8 mouse cellular contexts compared by ENCODE assay signal in genomic region chr3:133271887-133272286, GRCm38 (mm10). TPM values are rescaled to one million over a fixed set of nuclear protein-coding genes. Genes with fewer than 3 reads are reported as not detected.
DNase-seq lines count a peak whose midpoint lies in the region; ATAC-seq and TF ChIP-seq lines count a peak whose summit lies in the region.

No protein-coding gene starts in this region.

- no peak overlapping the region for H3K4me3 ChIP-seq in liver, adult 2 months (ENCODE audit: insufficient read depth, low read depth, low read length)
- H3K4me3 ChIP-seq in liver, embryonic 11.5 days (ENCODE audit: low read depth, low read length) = no peak overlapping the region
- H3K4me3 ChIP-seq in kidney, postnatal 0 days (replicated peaks; ENCODE audit: low read depth, low read length) = no peak overlapping the region
- no peak overlapping the region for H3K4me3 ChIP-seq in limb, embryonic 14.5 days (replicated peaks; ENCODE audit: low read length)

- H3K4me1 ChIP-seq in liver, adult 2 months (ENCODE audit: control insufficient read depth, insufficient read depth, low read length) = no peaks in the 10 kb centered on the region
- H3K4me1 ChIP-seq in liver, embryonic 11.5 days (replicated peaks; ENCODE audit: control insufficient read depth, insufficient read depth, low read length) = no peaks in the 10 kb centered on the region
- H3K4me1 ChIP-seq in kidney, postnatal 0 days (replicated peaks; ENCODE audit: insufficient read depth, low read length) = no peaks in the 10 kb centered on the region
- H3K4me1 ChIP-seq in limb, embryonic 14.5 days (ENCODE audit: control insufficient read depth, insufficient read depth, low read length) = no peaks in the 10 kb centered on the region

- H3K36me3 ChIP-seq in liver, adult 2 months (ENCODE audit: control insufficient read depth, insufficient read depth, low read length) = no peaks in the 10 kb centered on the region
- no peaks in the 10 kb centered on the region for H3K36me3 ChIP-seq in liver, embryonic 11.5 days (ENCODE audit: control insufficient read depth, insufficient read depth, low read length)
- no peaks in the 10 kb centered on the region for H3K36me3 ChIP-seq in kidney, postnatal 0 days (ENCODE audit: insufficient read depth, low read length)
- no peaks in the 10 kb centered on the region for H3K36me3 ChIP-seq in limb, embryonic 14.5 days (ENCODE audit: control insufficient read depth, insufficient read depth, low read length)

- H3K79me2 ChIP-seq in liver, adult 2 months (ENCODE audit: control insufficient read depth, insufficient read depth, low read length) = no peaks in the 10 kb centered on the region

- WGBS in liver, adult 2 months = 9% methylated on average over 3 of the region's 3 CpGs
- 10% methylated on average over 3 of the region's 3 CpGs for WGBS in liver, embryonic 11.5 days
- 15% methylated on average over 3 of the region's 3 CpGs for WGBS in kidney, postnatal 0 days
- WGBS in limb, embryonic 14.5 days = 22% methylated on average over 3 of the region's 3 CpGs

- ATAC-seq in liver, embryonic 11.5 days (replicated peaks; ENCODE audit: low FRiP score) = no peak; the same call in 1 of the 2 replicates
- ATAC-seq in kidney, postnatal 0 days (replicated peaks; ENCODE audit: low FRiP score, low read depth) = no peak
- ATAC-seq in limb, embryonic 14.5 days (ENCODE audit: low FRiP score, low read depth) = no peak
- ATAC-seq in erythroblast, adult 5-6 weeks (replicated peaks; ENCODE audit: low FRiP score, poor library complexity, severe bottlenecking) = no peak

- no peak overlapping the region for H3K4me2 ChIP-seq in liver, embryonic 11.5 days
- no peak overlapping the region for H3K4me2 ChIP-seq in kidney, postnatal 0 days (ENCODE audit: low read length)
- H3K4me2 ChIP-seq in limb, embryonic 14.5 days (replicated peaks; ENCODE audit: low read depth, low read length, severe bottlenecking) = no peak overlapping the region

- H3K27ac ChIP-seq in liver, adult 2 months (replicated peaks; ENCODE audit: insufficient read depth, low read depth, low read length) = no peak overlapping the region
- no peak overlapping the region for H3K27ac ChIP-seq in liver, embryonic 11.5 days (ENCODE audit: low read depth, low read length)
- H3K27ac ChIP-seq in kidney, postnatal 0 days = no peak overlapping the region
- no peak overlapping the region for H3K27ac ChIP-seq in limb, embryonic 14.5 days (replicated peaks; ENCODE audit: low read depth, low read length)

- H3K27me3 ChIP-seq in liver, adult 2 months (ENCODE audit: control insufficient read depth, insufficient read depth, low read length) = no peaks in the 10 kb centered on the region
- no peaks in the 10 kb centered on the region for H3K27me3 ChIP-seq in liver, embryonic 11.5 days (replicated peaks; ENCODE audit: control insufficient read depth, insufficient read depth, low read length)
- no peaks in the 10 kb centered on the region for H3K27me3 ChIP-seq in kidney, postnatal 0 days (ENCODE audit: insufficient read depth, low read length)
- no peaks in the 10 kb centered on the region for H3K27me3 ChIP-seq in limb, embryonic 14.5 days (ENCODE audit: control insufficient read depth, insufficient read depth, low read length)

- TF ChIP-seq POLR2A in liver, adult 2 months (IDR thresholded peaks at IDR 0.05; ENCODE audit: extremely low read depth, insufficient read depth, low read length) = no peak
- no peak for TF ChIP-seq POLR2A in limb, embryonic 14.5 days (IDR thresholded peaks at IDR 0.05; ENCODE audit: borderline replicate concordance, extremely low read depth, insufficient read depth, insufficient read length)

- H3K9me3 ChIP-seq in liver, embryonic 11.5 days (ENCODE audit: control insufficient read depth, low read length) = no peaks in the 10 kb centered on the region
- H3K9me3 ChIP-seq in kidney, postnatal 0 days (replicated peaks; ENCODE audit: low read length) = no peaks in the 10 kb centered on the region
- peaks cover 4% of the 10 kb centered on the region; the same call in 1 of the 2 replicates for H3K9me3 ChIP-seq in limb, embryonic 14.5 days (ENCODE audit: control insufficient read depth, low read length)

- no peak overlapping the region for H3K9ac ChIP-seq in liver, adult 2 months (ENCODE audit: low read depth, low read length)
- H3K9ac ChIP-seq in liver, embryonic 11.5 days (ENCODE audit: low read depth, low read length) = no peak overlapping the region
- H3K9ac ChIP-seq in kidney, postnatal 0 days (ENCODE audit: low read depth, low read length) = no peak overlapping the region
- H3K9ac ChIP-seq in limb, embryonic 14.5 days (ENCODE audit: low read depth, low read length, severe bottlenecking) = no peak overlapping the region

- DNase-seq in liver, adult 2 months (ENCODE audit: extremely low read depth, low read depth, low spot score) = peak; percentile 21
- no peak for DNase-seq in liver, embryonic 11.5 days (ENCODE audit: low spot score)
- peak; percentile 72 to 76 for DNase-seq in adrenal gland, adult 18-20 months (ENCODE audit: low spot score in 2 of 2)
- peak; percentile 56 for DNase-seq in embryo, embryonic 11.5 days (ENCODE audit: low read depth, low spot score)
- peak; percentile 83 for DNase-seq in kidney, postnatal 0 days (ENCODE audit: low spot score)
- DNase-seq in limb, embryonic 14.5 days (ENCODE audit: low spot score) = peak; percentile 77
- peak; percentile 69 to 85 for DNase-seq in right cerebral cortex, postnatal 10 days (ENCODE audit: low spot score in 2 of 2)

- TF ChIP-seq CTCF in liver, adult 2 months (IDR thresholded peaks at IDR 0.05; ENCODE audit: low read depth, low read length) = peak; percentile 31; the same call in 1 of the 2 replicates
- TF ChIP-seq CTCF in kidney, postnatal 0 days (IDR thresholded peaks at IDR 0.05; ENCODE audit: low read depth) = peak; percentile 75

RNA-seq across cellular contexts. Expression of gene Arhgef38, which starts 37.1 kb away (rescaled TPM):
- total RNA-seq in liver, adult 2 months (2014; rRNA removed) = 0.09 TPM in 1 of 2 replicates, not detected in the other
- not detected in 2 replicates for polyA plus RNA-seq in liver, adult 2 months (2012; rRNA removed)
- polyA plus RNA-seq in liver, embryonic 11.5 days (2014; fragmentation: Nextera tagmentation; extraction: Ambion mirVana) = not detected in 2 replicates
- not detected for total RNA-seq in adrenal gland, adult 18-20 months (2021)
- 4.5 and 5.2 TPM in 2 replicates for polyA plus RNA-seq in kidney, postnatal 0 days (2015; fragmentation: Nextera tagmentation; extraction: Ambion mirVana)
- 0.01 TPM in 2 replicates for polyA plus RNA-seq in limb, embryonic 14.5 days (2012; rRNA removed)
- 0.04 and 0.06 TPM in 2 replicates for polyA plus RNA-seq in limb, embryonic 14.5 days (2014; fragmentation: Nextera tagmentation; extraction: Ambion mirVana)
- not detected in 2 replicates for total RNA-seq in erythroblast, adult 5-6 weeks (2015; ENCODE audit: low replicate concordance)
- total RNA-seq in erythroblast, adult 5-6 weeks (2017; ENCODE audit: low replicate concordance) = not detected in 2 replicates

RNA-seq across cellular contexts. Expression of gene Ppa2, which starts 38.0 kb away (rescaled TPM):
- 55.0 and 58.8 TPM in 2 replicates for total RNA-seq in liver, adult 2 months (2014; rRNA removed)
- polyA plus RNA-seq in liver, adult 2 months (2012; rRNA removed) = 70.1 and 74.1 TPM in 2 replicates
- polyA plus RNA-seq in liver, embryonic 11.5 days (2014; fragmentation: Nextera tagmentation; extraction: Ambion mirVana) = 102 and 107 TPM in 2 replicates
- total RNA-seq in adrenal gland, adult 18-20 months (2021) = 10 to 100 TPM; 54.6 to 68.5 TPM
- 141 and 144 TPM in 2 replicates for polyA plus RNA-seq in kidney, postnatal 0 days (2015; fragmentation: Nextera tagmentation; extraction: Ambion mirVana)
- 30.8 and 41.2 TPM in 2 replicates for polyA plus RNA-seq in limb, embryonic 14.5 days (2012; rRNA removed)
- polyA plus RNA-seq in limb, embryonic 14.5 days (2014; fragmentation: Nextera tagmentation; extraction: Ambion mirVana) = 79.9 and 84.6 TPM in 2 replicates
- 14.4 and 16.1 TPM in 2 replicates for total RNA-seq in erythroblast, adult 5-6 weeks (2015; ENCODE audit: low replicate concordance)
- total RNA-seq in erythroblast, adult 5-6 weeks (2017; ENCODE audit: low replicate concordance) = 10.6 and 24.6 TPM in 2 replicates
